Mouse (Mus musculus): ENCODE results near the gene Ints2.

DNA sequence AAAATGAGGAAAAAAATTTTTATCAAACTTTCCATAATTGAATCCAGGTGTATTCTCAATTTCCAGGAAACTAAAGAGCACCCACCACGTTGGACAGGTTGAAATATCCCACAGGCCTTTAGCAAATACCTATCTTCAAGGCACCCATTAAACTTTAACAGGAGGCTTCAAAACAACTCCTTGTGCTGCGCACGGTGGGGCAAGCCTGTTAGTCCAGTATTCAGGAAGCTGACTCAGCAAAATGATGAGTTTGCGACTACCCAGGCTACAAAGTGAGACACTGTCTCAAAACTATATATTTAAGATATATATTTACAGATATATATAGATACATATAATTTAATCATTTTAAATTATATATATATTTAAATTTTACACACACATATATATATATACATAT is 24.9 kb downstream of the Ints2 start:
- TF ChIP-seq CTCF (IDR thresholded peaks at IDR 0.05; ENCODE audit: control insufficient read depth, insufficient read depth, insufficient replicate concordance, low read depth, low read length), result no peak
- TF ChIP-seq POLR2A (IDR thresholded peaks at IDR 0.05; ENCODE audit: control insufficient read depth, low read depth, low read length), result no peak
